9 mouse cellular contexts compared by ENCODE assay signal in the genomic region with DNA sequence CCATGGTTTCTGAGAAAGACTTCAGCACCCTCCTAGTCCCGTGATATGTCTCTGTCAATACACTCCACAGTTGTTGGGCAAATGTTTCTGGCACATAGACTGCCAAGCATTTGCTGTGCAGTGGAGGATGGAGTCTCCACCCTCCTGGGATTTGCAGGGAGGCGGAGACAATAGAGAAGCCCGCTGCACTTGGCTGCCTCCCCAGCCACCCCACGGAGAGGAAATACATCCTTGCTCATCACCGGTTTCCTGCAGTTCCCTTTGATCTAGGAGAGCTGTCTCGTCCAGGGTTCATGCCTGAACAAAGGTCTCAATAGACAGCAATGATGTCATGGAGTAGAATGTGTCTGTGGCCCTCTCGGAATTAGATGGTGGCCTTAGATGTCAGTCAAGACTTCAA. TPM values are rescaled to one million over a fixed set of nuclear protein-coding genes. Genes with fewer than 3 reads are reported as not detected.
DNase-seq lines count a peak whose midpoint lies in the region; ATAC-seq lines count a peak whose summit lies in the region.
"Had no signal": no experiment of that assay in that cellular context is flagged by ENCODE, and none has a peak within 500 bp of the region (broad histone marks: within the 10 kb centered on the region; RNA-seq: fewer than 3 reads in every experiment).

No protein-coding gene starts in this region.

- H3K36me3 ChIP-seq in heart, embryonic 16.5 days (ENCODE audit: control insufficient read depth, insufficient read depth), result no peaks in the 10 kb centered on the region
- H3K36me3 ChIP-seq: G1E had no signal

- ATAC-seq in heart, embryonic 16.5 days (replicated peaks; ENCODE audit: extremely low read depth, insufficient read depth, low FRiP score), result peak; percentile 45; the same call in 1 of the 2 replicates
- no peak for ATAC-seq in activated CD4-positive, CD25-positive, alpha-beta regulatory T cell, adult 4 months

- no peak overlapping the region for H3K4me3 ChIP-seq in heart, embryonic 16.5 days (ENCODE audit: low read length)

- DNase-seq in embryo, embryonic 10 days (ENCODE audit: low spot score), result peak; percentile 42
- DNase-seq in embryo, embryonic 9.5 days (ENCODE audit: extremely low spot score), result no peak
- DNase-seq in 3134 (ENCODE audit: extremely low read depth, insufficient read length, low spot score), result peak; percentile 78
- peak; percentile 81 for DNase-seq in adrenal gland, adult 2 months
- DNase-seq in kidney, postnatal 14 days, result peak; percentile 86
- DNase-seq in frontal cortex, postnatal 14 days (ENCODE audit: low spot score in 2 of 2), result no peak

- no peaks in the 10 kb centered on the region for H3K9me3 ChIP-seq in heart, embryonic 16.5 days (replicated peaks; ENCODE audit: control insufficient read depth, low read length)

- H3K9ac ChIP-seq in heart, embryonic 16.5 days (ENCODE audit: low read length), result no peak overlapping the region

- H3K4me1 ChIP-seq in heart, embryonic 16.5 days (ENCODE audit: control insufficient read depth, insufficient read depth, low read length), result peaks cover 7% of the 10 kb centered on the region

- H3K27me3 ChIP-seq in heart, embryonic 16.5 days (ENCODE audit: control insufficient read depth, insufficient read depth, low read length), result peaks cover 17% of the 10 kb centered on the region

- H3K27ac ChIP-seq in heart, embryonic 16.5 days (ENCODE audit: low read length), result no peak overlapping the region

- 24% methylated on average over 7 of the region's 7 CpGs for WGBS in heart, embryonic 16.5 days

- H3K4me2 ChIP-seq in heart, embryonic 16.5 days (ENCODE audit: low read depth, low read length), result no peak overlapping the region

RNA-seq across cellular contexts. Expression of a gene that starts 4.9 kb away (rescaled TPM):
- under 1 TPM; 0.40 to 0.73 TPM for total RNA-seq in adrenal gland, adult 2 months (2021)
- polyA plus RNA-seq in adrenal gland, adult 2 months (2012; rRNA removed), result 1.1 and 2.9 TPM in 2 replicates
- 3.4 and 3.6 TPM in 2 replicates for polyA plus RNA-seq in heart, embryonic 16.5 days (2015; fragmentation: Nextera tagmentation; extraction: Ambion mirVana)
- under 1 TPM in 1 of 2 experiments, not detected in 1; 0.74 TPM for polyA plus RNA-seq in activated CD4-positive, CD25-positive, alpha-beta regulatory T cell, adult 4 months (2017; shearing (Covaris generic))
- polyA plus RNA-seq: G1E had no signal

RNA-seq across cellular contexts. Expression of a gene that starts 38.5 kb away (rescaled TPM):
- total RNA-seq in adrenal gland, adult 2 months (2021), result 1 to 10 TPM; 8.5 to 8.6 TPM
- polyA plus RNA-seq in adrenal gland, adult 2 months (2012; rRNA removed), result 3.7 and 4.5 TPM in 2 replicates
- 9.7 and 10.4 TPM in 2 replicates for polyA plus RNA-seq in heart, embryonic 16.5 days (2015; fragmentation: Nextera tagmentation; extraction: Ambion mirVana)
- 1 to 10 TPM; 7.1 to 7.7 TPM for polyA plus RNA-seq in activated CD4-positive, CD25-positive, alpha-beta regulatory T cell, adult 4 months (2017; shearing (Covaris generic))

Comparison
In these comparisons a context has a peak if more than half of its experiments do, and no peak if none do; other contexts are left out.
1. DNase-seq: peak in embryo, embryonic 10 days (single experiment), 3134 (single experiment), adrenal gland, adult 2 months (single experiment) and kidney, postnatal 14 days (single experiment); none in embryo, embryonic 9.5 days (single experiment) and frontal cortex, postnatal 14 days (0 of 2).